Mouse (Mus musculus) fibroblast of lung, adult 2 months (primary cell): ENCODE measurements around the gene Tle2.

Experiments used
- DNase-seq: peaks from one replicate; pipeline ENCODE4 v3.0.0-alpha.2; 2011; ENCODE audit warnings: low read depth

Gene Tle2

DNA sequence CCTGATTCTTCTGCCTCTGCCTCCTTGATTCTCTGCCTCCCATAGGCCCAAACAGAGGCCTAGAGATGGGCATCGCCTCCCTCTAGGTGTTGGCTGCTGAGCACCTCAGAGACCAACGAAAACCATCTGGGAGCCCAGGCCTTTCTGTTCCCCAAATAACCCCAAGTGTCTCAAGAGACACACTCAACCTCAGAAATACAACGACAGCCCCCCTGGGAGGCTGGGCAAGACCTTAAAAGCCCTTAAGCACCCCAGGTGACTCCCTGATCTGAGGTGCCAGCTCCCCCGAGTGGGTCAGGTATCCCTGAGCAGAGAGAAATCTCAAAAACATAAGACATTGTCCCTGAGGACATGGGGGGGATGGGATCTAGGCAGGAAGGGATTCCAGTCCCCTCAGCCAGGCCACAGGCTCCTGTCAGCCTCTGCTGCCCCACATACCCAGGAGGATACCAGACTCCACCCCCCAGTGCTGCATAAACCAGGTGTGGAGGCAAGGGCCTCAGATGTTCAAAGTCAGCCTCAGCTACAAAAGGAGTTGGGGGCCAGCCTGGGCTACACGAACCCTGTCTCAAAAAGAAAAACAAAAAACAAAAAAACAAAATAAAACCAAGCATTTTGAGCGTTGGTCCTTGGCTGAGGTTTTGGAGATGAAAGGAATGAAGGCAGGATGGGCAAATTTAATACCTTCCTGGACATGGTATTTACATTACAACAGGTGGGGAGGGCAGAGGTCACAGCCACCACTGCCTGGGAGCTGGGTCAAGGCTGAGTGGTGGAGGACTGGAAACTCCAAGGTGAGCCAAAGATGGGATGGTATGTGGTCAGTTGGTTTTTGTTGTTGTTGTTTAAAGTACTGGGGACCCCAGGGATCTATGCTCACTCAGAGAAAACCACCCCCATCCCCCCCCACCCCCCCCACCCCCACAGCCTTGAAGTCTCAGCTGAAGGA is 20.3 kb upstream of the Tle2 start:
- no peak for DNase-seq

DNA sequence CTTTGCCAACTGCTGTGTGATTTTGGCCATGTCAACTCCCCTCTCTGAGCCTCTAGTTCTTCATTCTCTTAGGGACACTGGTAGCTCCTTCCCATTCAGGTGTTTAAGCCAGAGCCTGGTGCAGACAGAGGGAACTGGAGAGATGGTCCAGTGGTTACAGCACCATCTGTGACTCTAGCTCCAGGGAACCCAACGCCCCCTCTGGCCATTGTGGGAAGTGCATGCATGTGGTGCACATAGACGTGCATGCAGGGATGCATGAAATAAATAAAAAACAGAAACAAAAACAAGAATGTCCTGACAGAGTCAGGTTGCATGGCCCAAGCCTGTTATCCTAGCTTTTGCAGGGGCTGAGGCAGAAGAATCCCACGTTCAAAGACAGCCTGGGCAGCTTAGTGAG is 18.1 kb upstream of the Tle2 start:
- DNase-seq = no peak

DNA sequence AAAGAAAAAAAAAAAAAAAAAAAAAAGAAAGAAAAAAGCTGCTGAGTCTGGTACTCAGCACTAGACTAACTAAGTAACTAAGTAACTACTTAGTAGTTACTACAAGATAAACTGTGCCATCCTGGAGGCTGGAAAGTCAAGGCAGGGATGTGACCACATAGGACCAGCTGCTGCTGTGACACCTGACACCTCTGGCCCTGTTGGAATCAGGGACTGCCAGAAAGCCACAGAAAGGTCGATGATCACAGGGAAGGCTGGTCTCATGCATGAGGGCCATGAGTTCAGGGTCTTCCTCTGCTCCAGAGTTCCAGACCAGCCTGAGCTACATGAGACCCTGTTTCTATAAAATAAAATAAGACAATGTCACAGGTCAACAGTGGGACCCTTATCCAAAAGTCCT is 16.9 kb upstream of the Tle2 start:
- no peak for DNase-seq

DNA sequence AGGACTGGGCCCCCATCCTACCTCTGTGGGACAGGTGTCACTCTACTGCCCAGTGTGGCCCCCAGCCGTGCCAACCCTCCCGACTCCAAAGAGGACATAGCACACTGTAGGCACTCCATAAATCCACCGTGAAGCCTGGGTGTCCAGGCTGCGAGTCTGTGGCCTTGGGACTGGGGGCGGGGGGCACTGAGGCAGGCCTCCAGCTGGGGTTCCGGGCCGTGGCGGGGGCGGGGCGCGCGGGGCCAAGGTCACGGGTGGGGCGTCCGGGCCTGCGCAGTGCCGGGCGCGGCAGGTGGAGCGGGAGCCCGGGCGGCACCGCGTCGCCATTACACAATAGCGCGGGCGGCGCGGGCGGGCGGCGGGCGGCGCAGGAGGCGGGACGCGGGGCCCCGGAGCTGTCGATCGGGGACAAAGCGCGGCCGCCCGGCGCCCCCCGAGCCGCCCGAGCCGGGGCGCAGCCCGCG is 15.2 kb upstream of the Tle2 start, which contains the start of gene Aes:
TSS of gene Aes (plus strand) at position 326 of the 464 bp plus-strand sequence.
- no peak for DNase-seq

DNA sequence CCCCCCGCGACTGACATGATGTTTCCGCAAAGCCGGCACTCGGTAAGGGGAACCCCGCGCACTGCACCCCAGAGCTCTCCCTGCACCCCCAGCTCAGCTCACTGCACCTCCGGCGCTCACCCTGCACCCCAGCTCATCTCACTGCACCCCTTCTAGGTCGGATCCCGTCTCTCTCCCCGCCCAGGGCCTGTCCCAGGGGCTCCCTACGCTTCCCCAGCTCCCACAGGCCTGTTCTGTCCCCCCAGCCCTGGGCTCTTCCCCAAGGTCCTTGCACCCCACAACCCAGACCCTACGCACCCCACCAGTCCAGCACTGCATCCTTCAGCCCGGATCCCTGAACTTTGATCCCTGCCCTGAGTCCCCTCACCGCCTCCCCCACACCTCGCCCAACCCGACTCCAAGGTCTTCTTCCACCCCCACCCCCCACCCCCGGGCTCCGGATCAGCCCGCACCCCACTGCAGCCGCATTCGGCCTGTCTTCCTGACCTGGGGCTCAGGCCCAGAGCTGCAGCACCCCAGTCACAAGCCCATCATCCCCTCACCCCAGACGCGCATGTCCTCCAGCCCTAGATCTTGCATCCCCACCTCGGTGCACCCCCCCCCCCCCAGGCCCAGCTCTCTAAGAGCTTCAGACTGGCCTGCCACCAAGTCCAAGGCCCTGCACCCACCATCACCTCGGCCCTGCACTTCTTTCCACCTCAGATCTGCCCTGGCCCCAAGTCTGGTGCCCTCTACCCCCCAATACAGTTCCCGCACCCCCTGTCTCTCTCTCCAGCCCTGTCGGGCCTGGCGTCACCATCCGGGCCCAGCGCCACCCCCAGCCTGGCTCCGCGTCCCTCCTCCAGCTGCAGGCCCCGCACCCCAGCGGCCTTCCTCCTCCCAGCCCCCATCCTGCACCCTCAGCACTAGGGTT is 14.5 kb upstream of the Tle2 start:
- DNase-seq = no peak

DNA sequence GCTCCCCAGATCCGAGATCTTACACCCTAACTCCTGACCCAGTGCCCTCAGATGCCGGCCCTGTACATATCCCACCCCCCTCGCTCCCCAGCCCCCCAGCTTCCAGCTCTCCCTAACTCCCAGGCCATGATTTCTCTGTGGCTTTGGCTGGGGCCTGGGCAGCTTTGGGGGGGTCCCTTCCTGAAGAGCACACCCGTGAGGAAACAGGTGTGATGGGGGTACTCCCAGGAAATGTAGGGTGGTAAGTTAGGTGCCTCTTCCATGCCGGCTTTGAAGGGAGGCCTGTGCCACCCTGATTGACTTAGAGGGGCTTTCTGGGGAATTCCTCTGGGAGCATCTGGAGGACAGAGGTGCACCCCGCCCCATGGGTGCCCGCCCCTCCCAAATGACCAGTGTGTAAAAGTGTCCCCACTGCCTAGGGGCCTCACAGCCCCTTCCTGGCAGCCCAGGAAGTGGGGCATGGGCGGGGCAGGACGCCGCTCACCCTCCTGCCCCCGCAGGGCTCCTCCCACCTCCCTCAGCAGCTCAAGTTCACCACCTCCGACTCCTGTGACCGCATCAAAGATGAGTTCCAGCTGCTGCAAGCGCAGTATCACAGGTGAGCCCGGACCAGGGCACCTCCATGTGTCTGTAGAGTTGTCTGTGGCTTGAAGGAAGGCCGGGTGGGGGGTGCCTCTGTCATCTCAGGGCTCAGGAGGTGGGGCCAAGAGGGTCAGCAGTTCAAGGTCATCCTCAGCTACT is 13.5 kb upstream of the Tle2 start:
- DNase-seq = no peak

DNA sequence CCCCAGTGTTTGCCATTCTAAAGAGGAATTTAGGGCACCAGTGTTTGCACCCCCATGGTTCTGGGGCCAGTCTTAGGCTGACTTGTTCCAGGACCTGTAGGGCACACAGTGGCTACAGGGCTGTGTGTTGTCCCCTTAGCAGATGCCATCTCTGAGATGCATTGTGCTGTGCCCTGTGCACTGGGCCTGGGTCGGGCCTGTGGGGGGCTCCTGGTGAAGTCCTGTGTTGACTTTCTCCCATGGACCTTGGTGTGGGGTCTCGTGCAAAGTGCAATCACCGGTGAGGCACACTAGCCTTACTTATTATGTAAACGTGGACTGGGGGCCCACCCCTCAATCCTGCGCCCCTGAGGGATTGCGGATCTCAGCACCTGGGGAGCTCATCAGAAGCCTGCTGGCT is 11.9 kb upstream of the Tle2 start:
- no peak for DNase-seq

DNA sequence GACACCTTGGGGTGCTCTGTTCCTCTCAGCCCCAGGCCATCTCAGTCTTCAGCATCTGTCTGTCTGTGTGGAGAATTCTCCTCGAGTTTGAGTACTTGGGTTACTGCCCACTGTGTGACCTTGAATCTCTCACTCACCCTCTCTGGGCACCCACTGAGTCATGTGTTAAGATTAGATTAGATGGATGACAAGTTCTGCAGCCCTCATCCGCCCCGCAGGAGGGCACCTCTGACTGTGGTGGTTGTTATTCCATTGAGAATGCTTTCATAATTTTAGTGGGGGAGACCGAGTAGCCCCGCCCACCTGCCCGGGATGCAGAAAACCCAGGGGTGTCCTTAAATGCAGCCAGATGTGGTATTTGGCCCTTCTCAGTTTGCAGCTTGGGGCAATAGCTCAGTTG is 10.9 kb upstream of the Tle2 start:
- peak; percentile 64 for DNase-seq

DNA sequence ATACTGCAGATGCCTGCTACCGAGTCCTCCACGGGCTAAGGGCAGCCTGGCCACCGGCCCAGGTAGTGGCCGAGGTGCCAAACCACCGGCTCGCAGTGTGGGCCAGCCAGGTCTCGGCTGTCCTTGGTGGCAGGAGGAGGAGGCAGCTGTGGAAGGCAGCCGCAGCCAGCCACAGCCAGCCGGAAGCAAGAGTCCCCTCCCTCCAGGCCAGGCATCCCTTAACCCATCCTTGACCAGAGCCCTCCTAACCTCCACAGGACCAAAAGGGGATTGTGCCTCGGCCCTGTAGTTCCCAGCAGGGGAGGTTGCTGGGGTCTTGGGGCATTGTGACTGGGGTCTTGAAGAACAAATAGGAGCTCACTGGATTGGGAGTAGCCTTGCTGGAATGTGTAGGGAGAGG is 10.1 kb upstream of the Tle2 start:
- DNase-seq = peak; percentile 61

DNA sequence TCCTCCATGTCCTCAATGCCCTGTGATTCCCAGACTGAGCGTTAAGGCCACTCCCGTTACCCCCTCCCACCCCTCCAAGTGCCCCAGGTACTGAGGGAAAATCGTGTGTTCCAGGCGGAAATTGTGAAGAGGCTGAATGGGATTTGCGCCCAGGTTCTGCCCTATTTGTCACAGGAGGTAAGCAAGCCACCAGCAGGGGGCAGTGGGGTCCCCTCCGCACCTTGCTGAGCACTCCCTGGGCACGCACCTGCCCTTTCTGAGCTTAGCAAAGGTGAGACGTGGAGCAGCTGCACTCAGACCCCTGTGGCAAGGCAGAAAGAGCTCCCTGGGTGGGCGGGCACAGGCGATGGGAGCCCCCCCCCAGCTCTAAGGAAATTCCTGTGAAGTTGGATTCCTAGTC is 9.6 kb upstream of the Tle2 start:
- no peak for DNase-seq

DNA sequence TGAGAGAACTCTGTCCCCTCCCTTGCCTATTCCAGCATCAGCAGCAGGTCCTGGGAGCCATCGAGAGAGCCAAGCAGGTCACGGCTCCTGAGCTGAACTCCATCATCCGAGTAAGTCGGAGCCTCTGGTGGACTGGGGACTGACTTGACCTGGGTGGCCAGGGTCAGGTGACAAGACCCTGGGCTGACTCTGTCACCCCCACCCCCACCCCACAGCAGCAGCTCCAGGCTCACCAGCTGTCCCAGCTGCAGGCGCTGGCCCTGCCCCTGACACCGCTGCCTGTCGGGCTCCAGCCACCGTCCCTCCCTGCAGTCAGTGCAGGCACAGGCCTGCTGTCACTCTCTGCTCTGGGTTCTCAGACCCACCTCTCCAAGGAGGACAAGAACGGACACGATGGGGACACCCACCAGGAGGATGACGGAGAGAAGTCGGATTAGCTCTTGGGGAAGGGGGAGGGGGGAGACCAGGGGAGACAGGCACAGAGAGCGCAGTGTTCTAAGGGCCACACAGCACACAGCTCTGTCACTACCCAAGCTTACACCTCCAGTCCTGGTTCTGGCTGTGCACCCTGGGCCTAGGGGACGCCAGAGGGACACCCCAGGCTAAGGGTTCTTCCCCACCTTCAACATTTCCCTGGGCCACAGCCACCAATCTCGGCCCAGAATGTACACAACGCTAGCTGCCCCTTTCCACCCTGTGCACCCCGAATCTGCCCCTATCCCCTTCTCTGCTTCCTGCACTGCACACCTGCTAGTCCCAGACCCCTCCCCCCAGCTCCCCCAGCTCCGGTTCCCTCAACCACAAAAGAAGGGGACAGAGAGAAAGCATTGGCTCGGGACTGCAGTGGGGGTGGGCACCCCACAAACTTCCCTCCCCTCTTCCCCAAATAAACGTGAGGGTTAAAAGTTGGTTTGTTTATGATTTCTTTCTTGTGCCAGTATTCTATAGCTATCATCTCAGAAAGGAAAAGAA is 8.8 kb upstream of the Tle2 start:
- no peak for DNase-seq

DNA sequence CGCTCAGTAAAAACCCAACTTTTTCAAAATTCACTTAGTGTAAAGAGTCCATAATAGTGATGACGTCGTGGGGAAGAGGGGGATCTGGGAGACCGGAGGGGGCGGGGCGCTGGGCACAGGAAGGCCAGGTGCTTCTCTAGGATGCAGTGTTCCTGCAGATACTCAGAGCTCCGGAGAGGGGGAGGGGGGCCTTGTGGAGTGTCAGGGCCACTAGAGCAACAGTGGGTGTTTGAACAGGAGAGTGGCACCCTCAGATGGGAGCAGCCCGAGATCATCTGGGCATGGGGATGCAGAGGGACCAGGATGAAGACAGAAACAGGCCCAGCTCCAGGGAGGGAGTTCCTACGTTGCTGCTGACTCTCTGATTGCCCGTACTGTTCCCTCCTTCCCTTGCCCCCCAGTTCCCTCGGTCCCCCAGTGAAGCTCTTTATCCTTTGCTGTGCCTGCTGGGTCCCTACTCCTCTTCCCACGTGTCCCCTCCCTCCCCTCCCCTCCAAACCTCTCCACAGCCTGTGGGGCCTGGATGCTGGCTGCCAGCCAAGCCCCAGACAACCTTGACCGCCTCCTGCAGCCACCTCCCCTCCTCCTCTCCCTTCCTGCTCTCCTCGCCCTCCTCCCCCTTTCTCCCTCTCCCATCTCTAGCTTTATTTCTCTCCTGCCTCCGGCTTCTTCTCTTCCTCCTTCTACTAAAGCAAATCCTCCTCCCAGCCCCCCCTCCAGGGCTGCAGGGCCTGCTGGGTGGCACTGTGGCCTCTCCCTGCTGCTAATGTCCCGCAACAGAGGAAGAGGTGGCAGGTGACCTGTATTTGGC is 5.8 kb upstream of the Tle2 start:
- no peak for DNase-seq

DNA sequence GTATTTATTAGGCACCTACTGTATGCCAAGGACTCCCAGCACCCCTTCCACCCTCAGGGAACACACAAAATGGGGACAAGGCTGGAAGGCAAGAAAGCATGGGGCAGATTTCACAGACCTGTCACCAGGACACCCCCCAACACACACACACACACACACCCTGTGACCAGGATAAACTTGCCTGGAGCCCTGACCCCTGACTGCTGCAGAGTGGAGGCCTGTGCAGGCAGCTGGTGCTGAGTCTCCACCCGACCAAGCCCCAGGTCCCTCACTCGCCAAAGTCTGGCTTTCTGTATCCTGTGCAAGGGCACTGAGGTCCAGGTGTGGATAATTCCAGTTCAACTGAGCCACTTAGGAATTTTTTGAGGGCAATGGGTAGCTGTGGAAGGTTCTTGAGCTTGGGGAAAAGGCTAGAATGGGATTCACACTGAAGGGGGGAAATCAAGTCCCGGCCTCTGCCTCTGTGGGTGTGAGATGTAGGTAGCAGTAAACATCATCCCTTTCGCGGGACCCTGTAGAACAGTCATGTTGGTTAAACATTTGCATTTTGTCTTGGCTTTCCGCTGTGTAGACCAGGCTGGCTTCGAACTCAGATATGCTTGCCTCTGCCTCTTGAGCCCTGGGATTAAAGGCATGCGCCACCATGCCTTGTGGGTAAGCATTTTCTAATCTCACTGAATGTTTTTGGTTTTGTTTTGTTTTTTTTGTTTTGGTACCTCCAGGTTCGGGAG is 4.7 kb upstream of the Tle2 start:
- DNase-seq = no peak

DNA sequence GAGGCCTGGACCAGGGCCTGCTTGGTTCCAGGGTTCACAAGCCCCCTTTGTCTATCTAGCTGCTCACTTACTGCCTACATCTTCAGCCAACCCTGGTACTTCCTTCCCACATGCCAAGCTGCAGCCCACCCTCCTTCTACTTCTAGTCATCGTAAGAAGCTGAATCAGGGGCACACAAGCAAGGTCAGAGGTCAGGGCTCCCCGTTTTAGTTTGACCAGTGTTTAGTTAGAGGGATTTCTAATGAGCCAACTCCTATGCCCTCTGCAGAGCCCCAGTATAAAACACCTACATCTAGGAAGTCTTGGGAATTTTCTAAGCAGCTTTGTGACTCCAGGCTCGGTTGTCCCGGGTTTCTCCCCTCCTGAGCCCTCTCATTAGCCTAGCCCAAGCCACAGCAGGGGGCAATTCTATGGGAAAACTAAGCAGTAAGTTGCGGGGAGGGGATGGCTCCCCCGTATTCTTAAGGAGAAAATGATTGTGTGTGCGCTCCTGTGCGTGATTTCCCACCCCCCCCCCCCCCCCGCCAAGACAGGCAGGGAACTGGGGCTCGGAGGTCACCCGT is 4.0 kb upstream of the Tle2 start:
- DNase-seq = no peak

DNA sequence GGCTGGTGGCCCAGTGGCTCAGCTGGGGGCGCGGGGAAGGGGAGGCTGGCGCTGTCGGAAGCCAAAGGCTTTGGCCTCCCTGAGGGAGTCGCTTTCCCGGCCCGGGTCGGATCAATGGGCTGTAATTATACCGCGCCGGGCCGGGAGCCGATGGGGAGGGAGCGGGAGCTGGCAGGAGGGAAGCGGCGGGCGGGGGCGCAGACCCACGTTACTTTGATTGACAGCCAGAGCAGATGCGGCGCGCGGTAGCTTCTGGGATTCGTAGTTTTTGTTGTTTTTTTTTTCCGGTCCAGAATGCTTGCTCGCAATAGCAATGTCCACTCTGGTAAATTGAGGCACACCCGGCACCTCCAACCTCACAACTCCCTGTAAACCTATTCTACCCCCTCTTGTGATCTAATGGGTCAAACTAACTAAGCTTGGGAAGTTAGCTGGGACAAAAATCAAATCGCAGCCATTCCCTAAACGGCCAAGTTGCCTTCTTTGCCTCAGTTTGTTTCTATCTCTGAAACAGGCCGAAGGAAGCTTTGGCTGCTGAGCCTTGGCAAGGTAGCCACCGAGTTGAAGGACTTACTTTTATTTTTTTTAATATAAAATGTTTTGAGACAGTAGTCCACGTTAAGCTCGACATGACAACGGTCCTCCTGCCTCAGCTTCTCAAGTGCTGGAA is 3.4 kb upstream of the Tle2 start:
- peak; percentile 71 for DNase-seq

DNA sequence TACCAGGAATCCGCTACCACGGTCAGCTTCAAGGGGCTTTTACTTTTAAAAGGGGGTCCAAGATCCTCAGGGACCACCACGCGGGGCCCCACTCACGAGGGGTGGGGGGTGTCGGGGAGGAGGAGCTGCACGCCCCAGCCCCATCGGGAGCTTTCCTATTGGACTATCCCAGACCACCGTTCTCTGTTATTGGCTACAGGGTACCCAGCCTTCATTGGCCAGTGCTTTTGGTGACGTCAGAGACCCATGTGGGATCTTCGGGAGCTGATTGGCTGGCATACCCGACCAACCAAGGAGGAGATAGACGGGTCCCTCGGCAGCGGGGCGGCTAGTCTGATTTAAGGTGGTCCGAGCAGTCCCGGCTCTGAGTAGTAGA is 2.9 kb upstream of the Tle2 start:
- DNase-seq = peak; percentile 98

DNA sequence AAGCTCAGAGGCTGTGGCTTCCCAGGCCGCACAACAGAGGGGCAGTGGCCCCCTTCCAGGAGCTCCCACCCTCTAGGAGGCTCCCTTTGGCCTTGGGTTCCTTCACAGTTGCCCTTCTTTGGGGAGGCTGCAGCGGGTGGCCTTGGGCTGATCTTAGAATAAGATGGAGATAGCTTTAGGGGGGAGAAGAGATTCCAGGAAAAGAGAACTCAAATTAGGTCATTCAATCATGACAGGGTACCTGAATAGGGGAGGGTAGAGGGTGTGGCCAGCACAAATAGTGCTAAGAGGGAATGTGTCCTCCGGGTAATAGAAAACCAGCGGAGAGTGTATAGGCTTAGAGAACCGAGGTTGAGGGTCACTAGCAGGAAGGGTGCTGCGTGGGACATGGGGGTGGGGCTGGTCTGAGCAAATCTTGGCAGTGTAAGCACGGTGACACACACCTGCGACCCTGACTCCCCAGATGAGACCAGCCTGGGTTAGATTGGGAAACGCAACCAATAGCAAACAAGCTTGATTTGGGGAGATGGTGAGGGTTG is 2.2 kb upstream of the Tle2 start:
- no peak for DNase-seq

DNA sequence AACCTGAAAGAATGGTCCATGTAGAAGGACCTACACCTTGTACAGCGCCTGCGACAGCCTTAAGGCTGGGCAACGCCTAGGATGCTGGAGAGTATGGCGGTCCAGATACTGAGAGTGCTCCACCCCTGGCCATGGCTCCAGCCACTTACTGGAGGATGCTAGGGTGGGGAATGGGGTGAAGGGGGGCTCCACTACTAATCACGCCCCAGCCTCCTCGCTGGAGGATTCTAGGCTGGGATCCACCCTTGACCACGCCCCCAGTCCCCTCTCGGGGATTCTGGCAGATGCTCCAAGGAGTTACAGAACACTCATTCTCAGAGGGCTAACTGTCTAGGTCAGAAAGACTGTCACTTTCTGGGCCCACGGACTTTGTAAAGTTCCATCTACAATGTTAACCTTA is 1.4 kb upstream of the Tle2 start:
- no peak for DNase-seq
